Mouse (Mus musculus) CH12.LX (cell line): ENCODE data around the gene Mitf.

Source experiments
- CHD1 ChIP-seq: IDR thresholded peaks from 2 replicates; pipeline ENCODE4 v1.6.1; 2012; ENCODE audit warnings: low read depth, low read length, improper control_type of control experiment, inconsistent platforms
- CTCF ChIP-seq, 2 experiments: IDR thresholded peaks in 1 of 2; conservative IDR thresholded peaks in 1 of 2; 2 replicates each; pipeline ENCODE4 v1.5.1; 2011 to 2012; ENCODE audit warnings: low read depth in 2 of 2, low read length in 2 of 2, improper control_type of control experiment in 1 of 2, inconsistent platforms in 1 of 2, mild to moderate bottlenecking in 1 of 2, moderate library complexity in 1 of 2
- E2F4 ChIP-seq: IDR thresholded peaks from 2 replicates; pipeline ENCODE4 v1.6.1; 2011; ENCODE audit warnings: low read depth, low read length, improper control_type of control experiment; ENCODE audit not compliant: insufficient replicate concordance
- ELF1 ChIP-seq: IDR thresholded peaks from 2 replicates; pipeline ENCODE4 v1.6.1; 2014; ENCODE audit warnings: low read depth, mild to moderate bottlenecking, inconsistent platforms, low read length, improper control_type of control experiment
- HCFC1 ChIP-seq: IDR thresholded peaks from 2 replicates; pipeline ENCODE4 v1.6.1; 2012; ENCODE audit warnings: low read depth, mild to moderate bottlenecking, inconsistent platforms, low read length, improper control_type of control experiment
- JUN ChIP-seq: IDR thresholded peaks from 2 replicates; pipeline ENCODE4 v1.6.1; 2011; ENCODE audit warnings: low read depth, mild to moderate bottlenecking, low read length, improper control_type of control experiment, moderate library complexity; ENCODE audit not compliant: insufficient read depth
- NRF1 ChIP-seq: IDR thresholded peaks from 2 replicates; pipeline ENCODE4 v1.6.1; 2014; ENCODE audit warnings: low read depth, mild to moderate bottlenecking, inconsistent platforms, low read length, improper control_type of control experiment, moderate library complexity
- PAX5 ChIP-seq: IDR thresholded peaks from 2 replicates; pipeline ENCODE4 v1.6.1; 2012; ENCODE audit warnings: low read length, inconsistent platforms, mixed read lengths
- POLR2A ChIP-seq: IDR thresholded peaks from 2 replicates; pipeline ENCODE4 v1.6.1; 2011; ENCODE audit warnings: low read depth, mild to moderate bottlenecking, improper control_type of control experiment, low read length
- ZMIZ1 ChIP-seq: IDR thresholded peaks from 2 replicates; pipeline ENCODE4 v1.6.1; 2012; ENCODE audit warnings: low read depth, mild to moderate bottlenecking, inconsistent platforms, low read length, improper control_type of control experiment

DNA sequence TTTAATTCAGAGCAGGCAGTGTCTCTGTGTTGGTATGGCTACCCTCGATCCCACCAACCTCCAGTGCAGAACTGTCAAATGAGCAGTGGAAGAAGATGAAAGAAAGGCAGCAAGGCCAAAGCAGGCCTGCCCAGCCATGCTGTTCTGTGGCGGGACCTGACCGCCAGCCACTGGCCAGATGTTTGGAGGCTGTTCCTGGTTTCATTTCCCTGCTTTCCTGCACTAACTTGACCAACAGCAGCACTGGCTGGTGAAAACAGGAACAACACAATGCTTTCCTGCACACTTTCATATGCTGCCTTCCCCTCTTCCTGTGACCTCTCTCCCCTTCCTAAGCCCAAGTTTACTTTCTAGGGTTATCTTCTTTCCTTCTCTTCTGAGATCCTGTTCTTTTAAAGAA, 50.8 kb downstream of the Mitf start:
- TF ChIP-seq CTCF (conservative IDR thresholded peaks at IDR 0.05 in 1 of 2, IDR thresholded peaks at IDR 0.05 in 1 of 2; ENCODE audit: low read depth in 2 of 2, low read length in 2 of 2): peak in 1 of 2 experiments; percentile 71; a peak in 2 of 4 replicates
- no peak for TF ChIP-seq POLR2A
- TF ChIP-seq ELF1: peak; percentile 59; the same call in 1 of the 2 replicates
- TF ChIP-seq JUN: no peak
- TF ChIP-seq ZMIZ1: no peak
- no peak for TF ChIP-seq PAX5
- TF ChIP-seq HCFC1: no peak
- TF ChIP-seq NRF1: no peak
- TF ChIP-seq CHD1: no peak
- TF ChIP-seq E2F4: no peak
